Mouse (Mus musculus) cerebellum, adult 2 months (tissue): ENCODE measurements around the gene Lyst.

Source experiments
- CTCF ChIP-seq: fragments of 200-500 bp; IDR thresholded peaks from 2 replicates; pipeline ENCODE4 v1.5.1; 2011; ENCODE audit warnings: low read depth, mild to moderate bottlenecking, control low read depth, low read length, moderate library complexity, borderline replicate concordance; ENCODE audit not compliant: insufficient read depth
- POLR2A ChIP-seq: fragments of 200-500 bp; IDR thresholded peaks from 2 replicates; pipeline ENCODE4 v1.6.1; 2011; ENCODE audit warnings: low read length, control low read depth, borderline replicate concordance; ENCODE audit not compliant: insufficient read depth

GRCm38 (mm10) chr13:13791981-13792380 lies 201.8 kb downstream of the Lyst start:
- TF ChIP-seq POLR2A: no peak
- no peak for TF ChIP-seq CTCF
